Mouse (Mus musculus): ENCODE measurements around the gene D630039A03Rik.

Gene D630039A03Rik

DNA sequence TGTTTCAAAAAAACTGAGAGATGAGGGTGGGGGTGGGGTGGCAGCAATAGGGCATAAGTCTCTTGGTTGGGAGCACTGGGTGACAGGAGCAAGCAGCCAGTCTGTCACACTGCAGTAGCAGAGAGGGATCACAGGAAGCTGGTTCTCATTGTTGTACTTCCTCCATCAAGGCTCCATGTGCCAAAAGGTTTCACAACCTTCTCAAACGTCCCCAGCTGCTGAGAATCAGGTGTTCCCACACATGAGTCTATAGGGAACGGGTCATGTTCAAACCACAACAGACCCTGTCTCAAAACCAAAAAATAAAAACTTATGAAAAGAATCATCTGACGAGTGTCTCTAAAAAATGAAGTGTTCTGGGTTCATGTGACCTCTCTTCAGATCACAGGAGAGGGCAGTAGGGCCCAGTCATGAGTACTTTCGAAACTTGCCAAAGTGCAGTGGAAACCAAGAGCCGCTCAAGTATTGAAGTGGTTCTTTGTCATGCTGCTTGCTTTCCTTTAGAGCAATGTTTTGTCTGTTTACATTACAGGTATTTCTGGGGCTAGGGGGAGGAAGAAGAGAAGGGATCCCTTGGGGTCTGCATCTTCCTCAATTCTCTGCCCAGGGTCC is 14.6 kb upstream of the D630039A03Rik start:
- in situ Hi-C loops (cut with MboI, MseI), result no loop called here

DNA sequence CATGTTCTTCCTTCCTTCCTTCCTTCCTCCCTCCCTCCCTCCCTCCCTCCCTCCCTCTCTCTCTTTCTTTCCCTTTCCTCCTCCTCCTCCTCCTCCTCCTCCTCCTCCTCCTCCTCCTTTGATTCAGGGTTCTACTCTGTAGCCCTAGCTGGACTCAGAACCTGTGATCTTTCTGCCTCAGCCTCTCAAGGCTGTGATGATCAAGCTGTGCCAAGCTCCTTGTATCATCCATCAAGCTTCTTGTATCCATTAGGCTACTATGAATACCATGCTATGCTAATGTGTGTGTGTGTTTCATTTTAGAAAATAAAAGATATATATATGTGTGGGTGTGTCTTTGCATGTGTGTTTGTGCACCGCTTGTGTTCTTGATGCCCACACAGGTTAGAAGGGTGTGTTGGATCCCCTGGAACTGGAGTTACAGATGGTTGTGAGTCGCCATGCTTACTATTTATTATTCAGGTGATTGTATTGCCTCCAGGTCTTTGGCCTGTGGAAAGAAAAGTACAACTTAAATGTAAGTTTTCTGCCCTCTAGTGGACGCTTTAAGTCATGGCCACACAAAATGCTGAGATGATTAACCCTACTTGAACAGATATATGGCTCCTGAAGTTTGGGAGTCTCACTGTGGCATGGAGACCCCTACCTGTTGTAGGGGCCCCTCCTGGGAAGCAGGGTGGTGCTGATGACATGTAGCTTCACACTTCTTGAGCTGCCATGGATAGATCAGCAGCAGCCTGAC is 11.5 kb upstream of the D630039A03Rik start:
- in situ Hi-C loops (cut with MboI, MseI), result loop anchor here in 1 of 2 experiments (10.0 kb wide), 1 partner anchor 1017 kb away; the partner anchor contains the start of gene Zkscan16

DNA sequence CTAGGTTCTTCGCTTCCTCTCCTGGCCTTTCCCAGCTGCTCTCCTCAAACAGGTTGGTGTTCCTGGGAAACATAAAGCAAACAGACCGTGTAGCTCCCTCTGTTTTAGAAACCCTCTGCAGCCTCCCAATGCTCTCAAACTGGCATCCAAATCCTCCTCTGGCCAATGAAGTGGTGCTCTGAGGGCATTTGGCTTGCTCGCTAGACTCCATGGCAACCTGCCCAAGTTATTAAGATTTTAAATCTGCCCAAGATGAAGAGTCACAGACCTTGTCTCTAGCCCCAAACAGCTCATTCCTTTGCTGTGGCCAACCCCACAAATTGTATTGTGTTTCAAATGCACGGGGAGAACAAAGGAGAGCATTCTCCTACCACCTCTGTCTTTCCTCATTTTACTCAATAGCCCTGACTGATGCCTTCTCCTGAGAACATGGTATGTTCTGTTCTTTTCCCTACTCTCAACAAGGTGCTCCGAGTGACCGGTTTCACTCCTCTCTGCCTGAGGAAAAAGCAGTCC is 8.5 kb upstream of the D630039A03Rik start:
- in situ Hi-C loops (cut with MboI, MseI), result loop anchor here in 1 of 2 experiments (10.0 kb wide), 1 partner anchor 1020 kb away; the partner anchor contains the start of gene Zkscan16

DNA sequence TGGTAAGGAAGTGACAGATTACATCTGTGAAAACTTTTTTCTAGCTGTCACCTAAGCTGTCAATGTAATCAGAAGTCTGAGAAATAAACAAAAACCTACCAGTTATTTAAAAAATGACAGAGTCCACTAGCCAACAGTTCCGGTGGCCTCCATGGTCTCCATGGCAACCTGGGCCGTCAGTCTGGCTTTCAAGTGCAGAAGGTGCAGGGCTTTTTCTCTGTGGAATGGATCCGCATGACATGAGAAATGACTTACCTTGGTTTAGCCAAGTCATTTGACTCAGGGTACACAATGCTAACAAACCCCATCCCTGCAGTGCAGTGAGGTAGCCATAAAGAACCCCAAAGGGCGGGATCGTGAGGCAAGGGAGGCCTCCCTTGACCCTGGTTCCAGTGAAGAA is 6.1 kb upstream of the D630039A03Rik start:
- in situ Hi-C loops (cut with MboI, MseI), result loop anchor here in 1 of 2 experiments (10.0 kb wide), 1 partner anchor 1023 kb away; the partner anchor contains the start of gene Zkscan16

DNA sequence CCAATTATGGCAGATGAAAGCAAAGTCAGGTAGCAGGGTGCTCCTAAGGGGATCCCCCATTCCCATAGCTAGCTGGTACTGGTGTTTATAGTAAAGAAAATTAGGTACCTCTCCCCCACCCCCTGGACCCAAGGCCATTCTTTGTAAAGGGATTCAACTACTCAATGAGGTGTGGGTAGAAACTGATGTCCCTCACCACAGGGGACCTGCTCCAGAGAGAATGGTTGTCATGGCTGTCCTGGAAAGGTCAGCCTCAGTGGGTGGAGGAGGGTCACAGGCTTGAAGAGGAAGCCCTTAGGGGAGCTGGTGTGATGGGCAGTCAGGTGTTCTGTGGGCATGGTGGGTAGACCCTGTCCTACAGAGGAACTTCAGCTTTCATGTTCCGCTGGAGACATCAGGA is 4.4 kb upstream of the D630039A03Rik start:
- in situ Hi-C loops (cut with MboI, MseI), result loop anchor here in 1 of 2 experiments (10.0 kb wide), 1 partner anchor 1024 kb away; the partner anchor contains the start of gene Zkscan16

DNA sequence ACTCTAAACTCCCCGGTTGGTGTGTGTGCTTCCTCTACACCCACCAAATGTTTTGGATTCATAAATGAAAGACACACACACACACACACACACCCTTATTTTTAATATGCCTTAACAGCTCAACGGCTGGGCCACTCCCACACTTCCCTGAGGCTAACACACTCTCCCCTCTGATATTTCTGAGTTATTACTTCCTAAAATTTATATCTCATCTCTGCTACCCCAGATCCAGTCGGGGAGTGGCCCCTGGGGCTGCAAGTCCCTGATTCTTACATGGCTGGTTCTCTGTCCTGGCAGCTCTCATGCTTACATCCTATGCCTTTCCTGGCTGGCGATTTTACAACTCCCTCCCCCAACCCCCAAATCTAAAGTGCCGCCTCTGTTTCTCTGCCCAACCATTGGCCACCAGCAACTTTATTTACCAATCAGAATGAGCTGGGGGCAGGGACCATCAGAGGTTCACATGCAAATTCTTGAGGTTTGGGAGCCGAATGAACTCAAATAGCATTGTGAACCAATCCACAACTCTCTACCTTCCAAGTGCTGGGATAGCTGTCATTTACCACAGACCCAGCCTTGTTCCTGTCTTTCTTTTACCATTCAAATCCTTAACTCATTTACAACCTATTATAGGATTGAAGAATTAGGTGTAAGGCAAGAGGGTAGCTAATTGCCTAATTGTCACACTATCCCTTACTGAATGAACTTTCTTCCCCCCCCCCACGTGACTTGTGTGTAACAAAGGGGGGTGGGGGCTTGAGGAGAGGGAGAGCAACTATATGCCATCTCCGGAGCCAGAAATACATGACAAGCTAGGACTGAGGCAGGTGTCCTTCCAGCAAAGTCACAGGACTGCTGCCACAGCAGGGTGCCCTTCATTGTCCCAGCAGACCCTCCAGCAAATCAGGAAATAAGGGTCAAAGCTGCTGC is 3.7 kb upstream of the D630039A03Rik start:
- in situ Hi-C loops (cut with MboI, MseI), result loop anchor here in 1 of 2 experiments (10.0 kb wide), 1 partner anchor 1025 kb away; the partner anchor contains the start of gene Zkscan16

DNA sequence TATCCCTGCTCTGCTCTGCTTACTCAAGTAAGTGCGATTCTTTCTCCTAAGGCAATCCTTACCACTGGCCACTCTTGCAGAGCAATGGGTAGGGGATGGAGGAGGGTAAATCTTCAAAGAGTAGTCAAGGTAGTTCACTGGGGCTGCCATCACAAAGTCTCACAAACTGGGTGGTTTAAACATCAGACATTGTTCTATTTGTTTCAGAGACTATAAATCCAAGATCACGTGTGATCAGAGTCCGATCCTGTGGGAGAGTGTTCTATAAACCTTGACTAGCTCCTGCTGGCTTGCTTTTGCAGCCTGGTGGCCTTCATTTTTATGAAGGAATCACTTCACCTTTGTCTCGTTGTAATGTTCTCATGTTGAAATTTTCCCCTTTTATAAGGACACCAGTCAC is 614 bp upstream of the D630039A03Rik start:
- in situ Hi-C loops (cut with MboI, MseI), result no loop called here

DNA sequence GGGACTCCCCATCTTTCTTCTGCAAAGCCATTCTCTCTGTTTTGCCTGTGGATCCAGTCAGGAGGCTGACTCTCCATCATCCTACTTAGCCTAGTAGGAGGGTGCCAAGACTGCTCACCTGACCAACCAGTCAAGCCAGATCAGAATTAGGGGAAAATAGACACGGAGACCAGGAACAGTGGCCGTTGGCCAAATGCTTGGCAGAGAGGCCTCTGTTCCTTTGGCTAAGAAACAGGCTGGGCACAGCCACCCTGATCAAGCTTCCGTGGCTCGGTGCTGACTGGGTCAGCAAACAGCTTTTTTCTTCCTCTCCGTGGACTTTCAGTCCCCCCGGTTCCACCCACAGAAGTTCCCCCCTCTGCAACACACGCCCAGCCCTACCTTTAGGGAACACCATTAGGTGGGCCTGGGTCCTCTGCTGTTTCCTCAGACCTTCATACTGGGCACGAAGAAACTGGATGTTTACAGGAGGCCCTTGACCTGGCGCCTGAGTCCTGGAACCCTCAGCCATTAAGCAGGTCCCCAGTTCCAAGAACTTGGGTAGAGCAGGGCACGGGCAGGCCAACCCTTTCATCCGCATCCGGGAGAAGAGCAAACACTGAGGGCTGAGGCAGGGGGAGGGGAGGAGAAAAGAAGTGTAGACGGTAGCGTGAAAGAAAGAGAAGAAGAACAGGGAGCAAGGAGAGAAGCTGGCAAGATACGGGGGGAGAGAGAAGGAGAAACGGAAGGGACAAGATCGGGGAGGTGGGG is 706 bp downstream of the D630039A03Rik start:
- in situ Hi-C loops (cut with MboI, MseI), result no loop called here

DNA sequence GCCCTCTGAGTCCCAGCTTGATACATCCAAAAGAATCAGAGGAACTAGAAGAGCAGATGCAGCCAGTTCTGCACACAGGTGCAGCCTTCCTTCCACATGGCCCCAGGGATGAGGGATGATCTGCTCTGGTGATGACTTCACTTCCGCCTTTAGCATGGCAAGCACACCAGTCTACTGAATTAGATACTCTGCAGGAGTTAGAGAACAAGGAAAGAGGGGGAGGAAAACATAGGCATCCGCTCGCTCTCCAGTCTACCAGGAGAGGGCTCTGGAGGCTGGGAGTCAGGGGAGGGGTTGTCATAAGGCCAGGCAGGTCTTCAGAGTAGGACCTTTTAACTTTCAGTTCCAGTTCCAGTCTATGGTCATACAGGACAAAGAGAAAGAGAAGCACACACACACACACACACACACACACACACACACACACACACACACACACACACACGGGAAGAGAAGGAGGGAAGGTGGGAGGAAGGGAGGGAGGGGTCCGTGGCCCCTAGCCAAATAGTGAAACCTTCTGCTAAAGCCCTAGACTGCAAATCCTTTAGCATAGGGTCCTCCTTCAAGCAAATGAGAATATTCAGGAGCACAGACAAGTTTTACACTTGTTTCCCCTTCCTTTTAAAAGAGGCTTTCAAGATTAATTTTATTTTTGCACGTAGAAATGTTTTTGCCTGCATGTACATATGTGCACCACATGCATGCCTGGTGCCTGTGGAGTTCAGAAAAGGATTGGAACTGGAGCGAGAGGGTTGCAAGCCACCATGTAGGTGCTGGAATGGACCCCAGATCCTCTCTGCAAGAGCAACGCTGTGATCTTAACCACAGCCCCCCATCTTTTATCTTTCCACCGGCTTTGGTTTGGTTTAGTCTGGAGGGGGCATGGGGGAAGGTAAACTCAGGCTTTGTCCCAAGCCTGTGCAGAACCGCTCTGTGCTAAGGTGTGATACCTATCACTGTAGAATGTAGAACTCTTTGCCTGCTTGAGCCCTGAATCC is 1.6 kb downstream of the D630039A03Rik start:
- in situ Hi-C loops (cut with MboI, MseI), result no loop called here

DNA sequence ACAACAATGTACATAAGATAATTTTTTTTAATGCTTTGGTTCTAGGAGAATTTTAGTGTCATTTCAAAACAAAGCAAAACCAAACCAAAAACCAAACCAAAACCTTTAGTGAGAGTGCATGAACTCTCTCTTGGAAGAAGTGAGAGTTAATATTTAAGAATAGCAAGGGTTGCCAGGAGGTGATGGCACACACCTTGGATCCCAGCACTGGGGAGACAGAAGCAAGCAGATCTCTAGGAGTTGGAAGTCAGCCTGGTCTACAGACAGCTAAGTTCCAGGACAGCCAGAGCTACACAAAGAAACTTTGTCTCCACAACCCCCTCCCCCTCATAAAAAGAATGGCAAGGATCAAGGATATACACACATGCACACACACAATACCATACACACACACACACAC is 3.1 kb downstream of the D630039A03Rik start:
- in situ Hi-C loops (cut with MboI, MseI), result no loop called here

DNA sequence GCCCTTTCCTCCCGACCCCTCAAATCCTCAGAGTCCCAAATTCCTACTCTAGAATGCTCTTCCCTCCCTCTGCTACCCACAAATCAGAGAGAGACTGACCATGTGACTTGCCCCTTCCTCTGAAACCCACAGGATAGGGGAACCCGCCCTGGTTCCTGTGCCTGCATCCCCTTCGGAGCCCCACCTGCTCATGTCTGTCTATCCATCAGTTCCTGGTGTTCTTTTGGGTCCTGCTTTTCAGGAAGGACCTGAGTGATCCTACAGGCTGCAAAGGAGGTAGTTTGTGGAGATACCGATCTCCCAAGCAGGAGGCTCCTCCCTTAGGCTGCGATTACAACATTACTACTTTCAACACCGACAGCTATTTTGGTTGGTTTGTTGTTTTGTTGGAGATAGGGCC is 7.2 kb downstream of the D630039A03Rik start:
- in situ Hi-C loops (cut with MboI, MseI), result loop anchor here (10.0 kb wide), 2 partner anchors 346 to 454 kb away; no protein-coding TSS in a partner anchor

DNA sequence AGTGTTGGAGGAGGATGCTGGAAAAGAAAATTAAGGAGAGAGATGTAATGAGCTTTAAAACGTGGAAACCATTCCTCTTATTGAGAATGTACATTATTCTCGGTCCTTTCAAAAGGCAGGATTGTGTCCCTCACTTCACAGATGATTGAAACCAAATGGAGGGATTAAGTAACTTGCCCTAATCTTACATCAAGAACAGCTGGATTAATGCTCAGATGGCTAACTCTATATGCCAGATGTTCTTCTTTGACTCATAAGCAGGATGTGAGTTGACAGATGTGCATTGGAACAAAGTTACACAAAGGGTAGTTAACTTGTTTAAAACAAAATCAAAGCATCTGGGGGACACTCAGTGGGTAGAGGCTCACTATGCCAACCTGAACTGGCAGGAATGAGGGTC is 9.4 kb downstream of the D630039A03Rik start:
- in situ Hi-C loops (cut with MboI, MseI), result loop anchor here (10.0 kb wide), 2 partner anchors 348 to 452 kb away; no protein-coding TSS in a partner anchor

DNA sequence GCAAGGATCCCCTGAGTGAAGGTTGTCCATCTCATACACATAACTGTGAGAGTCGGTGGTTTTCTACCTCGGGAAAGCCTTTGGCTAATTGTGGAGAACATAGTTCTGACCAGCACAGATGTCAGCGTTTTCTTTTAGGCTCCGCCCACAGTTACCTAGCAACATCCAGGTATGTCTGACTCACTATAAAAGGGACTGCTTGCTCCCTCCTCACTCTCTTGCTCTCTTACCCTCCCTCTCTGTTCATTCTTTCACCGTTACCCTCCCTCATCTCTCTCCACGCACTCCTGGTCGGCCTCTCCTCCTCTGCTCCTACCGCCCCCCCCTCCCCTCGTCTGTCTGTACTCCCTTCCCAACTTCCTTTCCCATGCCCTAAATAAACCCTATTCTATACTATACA is 11.5 kb downstream of the D630039A03Rik start:
- in situ Hi-C loops (cut with MboI, MseI), result loop anchor here (10.0 kb wide), 2 partner anchors 350 to 450 kb away; no protein-coding TSS in a partner anchor

DNA sequence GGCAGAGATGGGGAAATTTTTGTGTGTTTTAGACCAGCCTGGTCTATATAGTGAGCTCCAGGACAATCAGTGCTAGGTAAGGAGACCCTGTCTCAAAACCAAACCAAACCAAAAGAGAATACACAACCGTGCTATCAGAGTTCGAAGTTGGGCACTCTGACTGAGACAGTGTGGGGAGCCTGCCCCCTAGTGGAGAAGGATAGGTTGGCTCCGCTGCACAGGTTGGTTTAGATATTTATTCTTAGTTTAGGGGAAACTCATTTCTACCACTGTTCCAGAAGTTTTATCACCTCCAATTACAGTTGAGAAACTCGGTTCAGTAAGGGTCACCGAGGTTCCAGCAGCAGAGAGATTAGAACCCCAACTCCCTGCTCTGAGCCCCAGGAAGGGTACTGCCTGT is 11.9 kb downstream of the D630039A03Rik start:
- in situ Hi-C loops (cut with MboI, MseI), result loop anchor here (10.0 kb wide), 2 partner anchors 351 to 449 kb away; no protein-coding TSS in a partner anchor

DNA sequence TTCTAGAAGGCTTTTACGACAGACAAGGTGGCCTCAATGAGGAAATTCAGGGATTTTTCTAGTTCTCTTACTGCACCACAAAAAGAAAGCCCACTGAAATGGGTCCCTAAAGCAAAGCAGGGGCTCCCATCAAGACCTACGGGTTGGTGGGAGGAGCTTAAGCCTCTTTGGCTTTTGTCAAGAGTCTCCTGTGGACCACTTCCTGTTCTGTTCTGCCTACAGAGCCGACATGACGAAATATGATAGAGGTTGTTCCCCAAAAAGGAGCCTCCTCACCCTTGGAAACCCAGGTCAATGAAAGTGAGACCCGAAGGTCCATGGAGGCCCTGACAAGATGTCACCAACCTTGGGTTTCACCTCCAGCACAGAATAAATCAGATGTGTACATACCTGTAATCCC is 13.5 kb downstream of the D630039A03Rik start:
- in situ Hi-C loops (cut with MboI, MseI), result loop anchor here (10.0 kb wide), 2 partner anchors 352 to 448 kb away; no protein-coding TSS in a partner anchor

DNA sequence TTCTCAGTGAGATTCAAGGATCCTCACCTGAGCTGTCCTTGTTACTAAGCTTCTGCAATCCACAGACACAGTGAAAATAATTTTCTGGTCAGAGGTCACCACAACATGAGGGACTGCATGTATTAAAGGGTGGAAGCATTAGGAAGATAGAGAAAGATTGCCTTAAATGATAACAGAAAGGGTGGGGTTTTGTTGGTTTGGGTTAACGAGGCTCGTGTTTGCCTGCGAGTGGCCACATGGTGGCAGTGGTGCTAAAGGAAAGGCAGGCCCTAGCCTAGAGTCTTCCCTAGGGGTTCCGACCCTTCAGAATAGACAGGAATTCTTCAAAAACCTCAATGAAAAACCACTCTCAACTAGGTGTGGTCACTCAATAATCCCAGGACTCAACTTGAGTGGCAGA is 14.9 kb downstream of the D630039A03Rik start:
- in situ Hi-C loops (cut with MboI, MseI), result loop anchor here (10.0 kb wide), 2 partner anchors 354 to 446 kb away; no protein-coding TSS in a partner anchor

DNA sequence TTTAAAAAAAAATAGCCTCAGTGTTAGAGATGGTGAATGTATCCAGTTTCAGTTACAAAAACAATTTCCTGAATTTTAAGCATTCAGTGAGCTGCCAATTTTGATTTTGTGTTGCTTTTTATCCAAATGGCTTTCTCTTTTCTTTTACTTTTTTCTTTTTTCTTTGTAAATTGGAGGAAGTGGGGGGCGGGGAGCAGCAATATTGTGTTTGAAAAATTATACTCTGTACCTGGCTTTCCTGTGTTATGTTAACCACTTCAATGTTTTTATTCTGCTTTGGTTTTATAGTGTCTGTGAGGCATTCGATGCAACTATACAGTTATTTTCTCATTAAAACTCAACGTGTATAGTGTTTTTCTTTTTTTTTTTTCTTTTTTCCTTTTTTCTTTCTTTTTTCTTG is 19.5 kb downstream of the D630039A03Rik start:
- in situ Hi-C loops (cut with MboI, MseI), result loop anchor here in 1 of 2 experiments (5.0 kb wide), 1 partner anchor 219 kb away; no protein-coding TSS in a partner anchor

DNA sequence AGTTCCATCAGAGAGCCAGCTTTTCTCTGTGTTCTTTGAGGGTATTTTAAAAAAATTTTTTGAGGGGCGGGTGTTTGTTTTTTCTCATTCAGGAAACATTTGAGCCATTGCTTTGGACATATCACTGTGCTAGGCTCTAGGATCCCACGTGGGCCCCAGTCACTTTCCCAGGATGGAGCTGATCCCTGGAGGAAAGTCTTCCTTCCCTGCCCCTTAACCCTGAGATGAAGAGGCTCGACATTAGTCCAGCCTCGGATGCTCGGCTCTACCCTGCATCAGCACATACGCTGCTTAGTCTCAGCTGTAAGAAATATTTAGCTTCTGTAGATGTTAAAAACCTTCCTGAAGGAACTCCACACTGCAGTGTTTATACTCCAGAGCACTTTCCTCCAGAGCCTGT is 20.2 kb downstream of the D630039A03Rik start:
- in situ Hi-C loops (cut with MboI, MseI), result loop anchor here in 1 of 2 experiments (5.0 kb wide), 1 partner anchor 219 kb away; no protein-coding TSS in a partner anchor

DNA sequence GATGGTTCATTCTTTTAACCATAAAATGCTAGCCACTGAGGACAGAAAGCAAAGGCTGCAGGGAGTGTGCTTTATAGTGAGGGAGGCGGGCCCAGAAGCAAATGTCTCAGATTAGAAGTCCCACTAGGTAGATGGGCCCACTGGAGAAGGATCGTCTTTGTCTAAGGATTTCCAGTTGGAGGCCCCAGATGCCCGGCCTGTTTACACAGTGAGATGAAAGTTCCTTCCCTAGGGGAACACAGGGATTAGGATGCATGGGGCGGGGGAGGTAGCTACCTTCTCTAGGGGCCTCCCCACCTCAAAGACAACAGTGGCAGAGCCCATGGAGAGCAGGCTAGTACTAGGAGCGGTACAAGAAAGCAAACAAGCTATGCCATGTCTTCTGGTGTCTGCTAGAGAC is 21.0 kb downstream of the D630039A03Rik start:
- in situ Hi-C loops (cut with MboI, MseI), result loop anchor here in 1 of 2 experiments (5.0 kb wide), 1 partner anchor 218 kb away; no protein-coding TSS in a partner anchor

Measured in T-helper 17 cell (primary cell).